Mouse (Mus musculus): ENCODE results near the gene Pdzd11. TPM values are rescaled to one million over a fixed set of nuclear protein-coding genes. Genes with fewer than 3 reads are reported as not detected.

The Pdzd11 gene
- polyA plus RNA-seq (2014; fragmentation: Nextera tagmentation; extraction: Ambion mirVana): 136 and 161 TPM in 2 replicates

DNA sequence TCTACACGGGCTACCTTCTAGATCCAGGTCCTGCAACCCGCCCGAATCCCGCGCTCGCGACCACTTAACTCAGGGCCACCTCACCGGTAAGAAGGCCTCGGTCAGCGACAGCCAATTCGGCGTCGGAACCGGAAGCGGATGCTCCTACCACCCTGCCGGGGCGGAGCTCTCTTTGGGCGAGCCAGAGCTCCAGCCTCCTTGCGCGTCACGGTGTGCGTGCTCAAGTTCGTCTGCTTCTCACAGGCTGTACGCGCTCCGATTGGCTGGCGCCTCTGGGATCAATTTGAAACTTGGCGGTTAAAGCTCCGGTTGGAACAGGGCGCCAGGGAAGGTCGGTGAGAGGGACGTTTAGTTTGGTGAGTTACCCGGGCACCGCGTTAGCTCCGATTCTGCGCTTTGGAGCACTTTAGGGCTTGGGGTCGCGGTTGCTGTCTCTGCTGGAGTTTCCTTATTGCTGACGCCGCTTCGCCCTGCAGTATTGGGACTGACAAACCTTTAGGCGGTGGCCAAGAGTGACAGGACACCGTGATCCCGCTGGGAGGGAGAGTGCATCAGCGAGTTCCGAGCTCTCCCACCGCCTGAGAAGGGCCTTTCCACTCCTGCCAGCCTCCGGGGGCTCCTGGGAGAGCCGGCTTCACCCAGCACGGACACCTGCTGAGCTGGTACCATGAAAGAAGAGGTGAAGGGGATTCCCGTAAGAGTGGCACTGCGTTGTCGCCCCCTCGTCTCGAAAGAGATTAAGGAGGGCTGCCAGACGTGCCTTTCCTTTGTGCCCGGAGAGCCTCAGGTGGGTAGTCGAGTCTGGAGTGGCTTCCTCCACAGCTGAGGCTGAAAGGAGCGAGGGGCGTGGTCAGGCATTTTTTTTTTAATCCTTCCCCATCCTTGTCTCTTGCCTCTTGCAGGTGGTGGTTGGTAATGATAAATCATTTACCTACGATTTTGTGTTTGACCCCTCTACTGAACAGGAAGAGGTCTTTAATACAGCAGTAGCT is at the start of gene Pdzd11:
TSS of gene Pdzd11 (minus strand) at position 767 of the 992 bp plus-strand sequence.
- no peaks in the 10 kb centered on the region for H3K4me1 ChIP-seq (ENCODE audit: control insufficient read depth, insufficient read depth, low read length)

DNA sequence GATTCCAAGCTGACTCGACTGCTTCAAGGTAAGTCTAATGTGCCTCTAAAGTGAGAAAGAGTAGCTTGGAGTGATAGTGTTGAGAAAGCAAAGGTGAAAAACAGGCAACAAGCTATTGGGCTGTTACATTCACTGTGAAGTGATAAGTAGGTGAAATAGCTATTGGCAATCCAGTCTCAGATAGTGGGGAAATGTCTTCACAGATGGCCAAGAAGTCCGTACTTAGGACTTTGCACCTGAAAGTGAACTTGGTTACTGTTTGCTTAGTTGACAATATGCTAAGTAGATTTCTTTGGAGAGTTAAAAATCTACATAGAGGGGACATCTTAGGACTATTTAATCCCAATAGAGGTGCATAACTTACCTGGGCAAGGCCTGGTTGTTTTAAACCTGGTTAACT is 38.5 kb upstream of the Pdzd11 start:
- H3K9ac ChIP-seq (ENCODE audit: low read length): no peak overlapping the region
- WGBS: 84% methylated on average over 2 of the region's 2 CpGs
- no peak for ATAC-seq
- no peak overlapping the region for H3K4me2 ChIP-seq (ENCODE audit: low read length)
- H3K27me3 ChIP-seq (replicated peaks; ENCODE audit: control insufficient read depth, insufficient read depth, low read length): no peaks in the 10 kb centered on the region
- no peaks in the 10 kb centered on the region for H3K4me1 ChIP-seq (ENCODE audit: control insufficient read depth, insufficient read depth, low read length)
- H3K36me3 ChIP-seq (ENCODE audit: control insufficient read depth, insufficient read depth, low read length): no peaks in the 10 kb centered on the region
- DNase-seq (ENCODE audit: low spot score): no peak
- no peak overlapping the region for H3K27ac ChIP-seq (ENCODE audit: low read depth, low read length)
- no peak overlapping the region for H3K4me3 ChIP-seq (ENCODE audit: low read depth, low read length)
- no peaks in the 10 kb centered on the region for H3K9me3 ChIP-seq (replicated peaks; ENCODE audit: control insufficient read depth, low read length)

More for the DNA sequence above, at the start of gene Pdzd11:
- H3K4me3 ChIP-seq (ENCODE audit: low read depth, low read length): peak within 1 kb of the TSS; percentile 49
- H3K9me3 ChIP-seq (replicated peaks; ENCODE audit: control insufficient read depth, low read length): no peaks in the 10 kb centered on the region
- peaks cover 3% of the 10 kb centered on the region; the same call in 1 of the 2 replicates for H3K36me3 ChIP-seq (ENCODE audit: control insufficient read depth, insufficient read depth, low read length)
- H3K4me2 ChIP-seq (ENCODE audit: low read length): peak within 1 kb of the TSS; percentile 60
- H3K27me3 ChIP-seq (replicated peaks; ENCODE audit: control insufficient read depth, insufficient read depth, low read length): no peaks in the 10 kb centered on the region
- peak within 1 kb of the TSS; percentile 48; the same call in 1 of the 2 replicates for H3K27ac ChIP-seq (ENCODE audit: low read depth, low read length)
- DNase-seq (ENCODE audit: low spot score) (peak; percentile 98), ATAC-seq (peak; percentile 100)
- H3K9ac ChIP-seq (ENCODE audit: low read length): peak within 1 kb of the TSS; percentile 61
- 30% methylated on average over 62 of the region's 62 CpGs for WGBS

DNA sequence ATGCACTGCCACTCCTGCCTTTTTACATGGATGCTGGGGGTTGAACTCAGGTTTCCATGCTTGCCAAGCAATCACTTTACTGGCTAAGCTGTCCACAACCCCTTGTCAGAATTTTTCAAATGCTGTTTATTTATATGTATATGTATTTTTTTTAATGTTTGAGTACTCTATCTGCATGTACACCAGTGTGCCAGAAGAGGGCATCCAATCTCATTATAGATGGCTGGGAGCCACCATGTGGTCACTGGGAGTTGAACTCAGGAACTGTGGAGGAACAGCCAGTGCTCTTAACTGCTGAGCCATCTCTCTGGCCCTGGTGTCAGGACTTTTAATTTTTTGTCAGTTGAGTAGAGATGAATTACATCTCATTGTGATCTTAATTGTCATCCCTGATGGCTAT is 26.5 kb upstream of the Pdzd11 start:
- H3K4me1 ChIP-seq (ENCODE audit: control insufficient read depth, insufficient read depth, low read length): no peaks in the 10 kb centered on the region
- ATAC-seq (no peak), DNase-seq (ENCODE audit: low spot score) (no peak)
- H3K4me3 ChIP-seq (ENCODE audit: low read depth, low read length): no peak overlapping the region
- H3K27me3 ChIP-seq (replicated peaks; ENCODE audit: control insufficient read depth, insufficient read depth, low read length): no peaks in the 10 kb centered on the region
- no peak overlapping the region for H3K4me2 ChIP-seq (ENCODE audit: low read length)
- H3K27ac ChIP-seq (ENCODE audit: low read depth, low read length): no peak overlapping the region
- H3K36me3 ChIP-seq (ENCODE audit: control insufficient read depth, insufficient read depth, low read length): no peaks in the 10 kb centered on the region
- no peaks in the 10 kb centered on the region for H3K9me3 ChIP-seq (replicated peaks; ENCODE audit: control insufficient read depth, low read length)
- no peak overlapping the region for H3K9ac ChIP-seq (ENCODE audit: low read length)

DNA sequence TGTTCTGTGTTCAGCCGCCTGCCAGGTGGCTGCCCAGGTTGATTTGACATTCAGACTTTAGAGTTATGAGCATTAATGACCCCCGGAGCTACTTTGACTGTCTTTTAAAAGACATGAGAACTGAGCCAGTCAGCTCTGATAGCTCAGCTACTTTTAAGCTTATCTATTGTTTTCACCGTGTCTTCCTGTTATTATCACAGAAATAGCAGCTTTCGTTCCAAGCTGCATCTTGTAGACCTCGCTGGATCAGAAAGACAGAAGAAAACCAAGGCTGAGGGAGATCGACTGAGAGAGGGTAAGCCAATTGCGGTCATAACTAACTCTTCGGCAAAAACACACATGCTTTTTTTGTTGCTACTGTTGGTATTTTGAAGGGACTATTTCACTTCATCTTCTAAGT is 12.1 kb upstream of the Pdzd11 start:
- no peaks in the 10 kb centered on the region for H3K4me1 ChIP-seq (ENCODE audit: control insufficient read depth, insufficient read depth, low read length)
- no peak overlapping the region for H3K9ac ChIP-seq (ENCODE audit: low read length)
- ATAC-seq (no peak), DNase-seq (ENCODE audit: low spot score) (no peak)
- no peak overlapping the region for H3K27ac ChIP-seq (ENCODE audit: low read depth, low read length)
- WGBS: 89% methylated on average over 8 of the region's 8 CpGs
- no peaks in the 10 kb centered on the region for H3K9me3 ChIP-seq (replicated peaks; ENCODE audit: control insufficient read depth, low read length)
- H3K36me3 ChIP-seq (ENCODE audit: control insufficient read depth, insufficient read depth, low read length): peaks cover 9% of the 10 kb centered on the region; the same call in 1 of the 2 replicates
- H3K4me3 ChIP-seq (ENCODE audit: low read depth, low read length): no peak overlapping the region
- no peaks in the 10 kb centered on the region for H3K27me3 ChIP-seq (replicated peaks; ENCODE audit: control insufficient read depth, insufficient read depth, low read length)
- H3K4me2 ChIP-seq (ENCODE audit: low read length): no peak overlapping the region

DNA sequence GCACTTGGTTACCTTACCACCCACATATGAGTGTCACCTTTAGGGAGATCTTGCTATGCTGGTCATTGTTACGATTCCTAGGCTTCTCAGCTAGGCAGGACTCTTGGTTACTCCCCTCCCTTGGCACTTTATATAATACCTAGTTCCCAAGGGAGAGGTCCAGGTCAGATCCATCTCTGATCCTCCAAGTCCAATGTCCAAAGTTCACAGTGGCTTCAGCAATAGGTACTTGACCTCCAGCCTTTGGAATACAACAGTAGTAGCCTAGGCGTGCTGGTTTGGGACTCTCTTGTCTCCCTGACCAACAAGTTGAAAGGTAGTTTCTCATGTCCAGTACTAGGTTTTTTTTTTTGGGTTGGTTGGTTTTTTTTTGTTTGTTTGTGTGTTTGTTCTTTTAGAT is 2.7 kb upstream of the Pdzd11 start:
- H3K27ac ChIP-seq (ENCODE audit: low read depth, low read length): no peak overlapping the region
- H3K27me3 ChIP-seq (replicated peaks; ENCODE audit: control insufficient read depth, insufficient read depth, low read length): no peaks in the 10 kb centered on the region
- no peak overlapping the region for H3K4me2 ChIP-seq (ENCODE audit: low read length)
- ATAC-seq (no peak), DNase-seq (ENCODE audit: low spot score) (no peak)
- WGBS: 91% methylated on average over 2 of the region's 2 CpGs
- H3K4me3 ChIP-seq (ENCODE audit: low read depth, low read length): no peak overlapping the region
- H3K36me3 ChIP-seq (ENCODE audit: control insufficient read depth, insufficient read depth, low read length): no peaks in the 10 kb centered on the region
- H3K4me1 ChIP-seq (ENCODE audit: control insufficient read depth, insufficient read depth, low read length): no peaks in the 10 kb centered on the region
- no peaks in the 10 kb centered on the region for H3K9me3 ChIP-seq (replicated peaks; ENCODE audit: control insufficient read depth, low read length)
- no peak overlapping the region for H3K9ac ChIP-seq (ENCODE audit: low read length)

DNA sequence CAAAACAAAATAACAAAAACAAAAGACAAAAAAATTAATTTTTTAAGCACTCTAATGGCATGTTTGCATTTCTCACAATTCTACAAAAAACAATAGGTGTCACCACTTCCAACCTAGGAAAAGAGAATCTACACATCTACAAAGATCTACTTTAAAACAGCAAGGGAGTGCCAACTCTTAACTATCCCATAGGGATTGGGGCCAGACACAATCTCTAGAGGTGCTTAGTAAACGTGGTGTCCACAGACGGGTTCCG is 894 bp downstream of the Pdzd11 start, which contains the start of gene Kif4:
TSS of gene Kif4 (plus strand) at position 192 of the 256 bp plus-strand sequence.
- Histone ChIP-seq H3K9ac (ENCODE audit: low read length) (peak within 1 kb of the TSS; percentile 61), H3K36me3 (ENCODE audit: control insufficient read depth, insufficient read depth, low read length) (peaks cover 3% of the 10 kb centered on the region; the same call in 1 of the 2 replicates), H3K27me3 (replicated peaks; ENCODE audit: control insufficient read depth, insufficient read depth, low read length) (no peaks in the 10 kb centered on the region), H3K4me2 (ENCODE audit: low read length) (peak within 1 kb of the TSS; percentile 60), H3K4me3 (ENCODE audit: low read depth, low read length) (peak within 1 kb of the TSS; percentile 49), H3K4me1 (ENCODE audit: control insufficient read depth, insufficient read depth, low read length) (no peaks in the 10 kb centered on the region), H3K27ac (ENCODE audit: low read depth, low read length) (peak within 1 kb of the TSS; percentile 48; the same call in 1 of the 2 replicates), H3K9me3 (replicated peaks; ENCODE audit: control insufficient read depth, low read length) (no peaks in the 10 kb centered on the region)
- no peak for DNase-seq (ENCODE audit: low spot score)
- WGBS: 34% methylated on average over 3 of the region's 3 CpGs
- ATAC-seq: no peak

DNA sequence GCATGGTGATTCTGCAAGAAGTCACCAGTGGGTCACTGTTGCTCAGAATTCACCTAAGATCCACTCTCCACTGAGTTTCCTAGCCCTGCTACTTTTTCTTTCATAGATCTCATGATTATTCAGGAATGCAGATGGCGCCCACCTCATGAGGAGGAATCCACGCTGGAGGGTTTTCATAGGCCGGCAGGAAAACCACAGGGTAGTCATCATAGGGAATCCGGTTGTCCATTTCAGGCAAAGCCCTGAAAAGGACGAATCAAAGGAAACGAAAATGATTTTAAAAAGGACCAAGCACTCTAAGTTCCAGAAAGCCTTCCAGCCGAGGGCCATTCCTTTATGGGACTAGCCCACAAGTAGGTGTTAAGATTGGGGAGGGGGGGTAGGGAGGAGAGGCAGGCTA is 1.2 kb downstream of the Pdzd11 start:
- peak overlapping the region; percentile 49 for H3K4me3 ChIP-seq (ENCODE audit: low read depth, low read length)
- H3K4me2 ChIP-seq (ENCODE audit: low read length): peak overlapping the region; percentile 48
- ATAC-seq (no peak), DNase-seq (ENCODE audit: low spot score) (peak; percentile 1)
- no peaks in the 10 kb centered on the region for H3K4me1 ChIP-seq (ENCODE audit: control insufficient read depth, insufficient read depth, low read length)
- H3K9ac ChIP-seq (ENCODE audit: low read length): peak overlapping the region; percentile 61
- no peaks in the 10 kb centered on the region for H3K9me3 ChIP-seq (replicated peaks; ENCODE audit: control insufficient read depth, low read length)
- H3K27ac ChIP-seq (ENCODE audit: low read depth, low read length): no peak overlapping the region
- WGBS: 49% methylated on average over 7 of the region's 7 CpGs
- peaks cover 3% of the 10 kb centered on the region; the same call in 1 of the 2 replicates for H3K36me3 ChIP-seq (ENCODE audit: control insufficient read depth, insufficient read depth, low read length)
- no peaks in the 10 kb centered on the region for H3K27me3 ChIP-seq (replicated peaks; ENCODE audit: control insufficient read depth, insufficient read depth, low read length)

DNA sequence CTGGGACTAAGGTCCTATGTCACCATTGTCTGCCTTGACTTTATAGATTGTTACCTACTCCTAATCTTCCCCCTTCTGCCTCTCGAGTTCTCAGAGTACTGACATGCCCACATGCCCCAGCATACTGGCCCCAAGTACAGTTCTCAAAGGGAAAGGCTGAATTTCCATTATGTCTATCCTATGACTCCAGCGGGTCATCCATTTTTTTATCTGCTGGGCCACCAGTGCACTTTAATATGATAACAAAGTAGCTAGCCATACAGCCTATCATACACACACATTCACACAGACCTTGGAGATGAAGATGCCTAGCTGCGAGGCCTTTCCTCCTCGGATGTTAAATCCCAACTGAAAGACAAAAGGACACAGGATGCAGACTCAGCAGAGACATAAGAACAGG is 2.1 kb downstream of the Pdzd11 start:
- Histone ChIP-seq H3K9ac (ENCODE audit: low read length) (no peak overlapping the region), H3K9me3 (replicated peaks; ENCODE audit: control insufficient read depth, low read length) (no peaks in the 10 kb centered on the region), H3K4me1 (ENCODE audit: control insufficient read depth, insufficient read depth, low read length) (no peaks in the 10 kb centered on the region), H3K4me2 (ENCODE audit: low read length) (no peak overlapping the region), H3K36me3 (ENCODE audit: control insufficient read depth, insufficient read depth, low read length) (peaks cover 3% of the 10 kb centered on the region; the same call in 1 of the 2 replicates), H3K27ac (ENCODE audit: low read depth, low read length) (no peak overlapping the region), H3K27me3 (replicated peaks; ENCODE audit: control insufficient read depth, insufficient read depth, low read length) (no peaks in the 10 kb centered on the region), H3K4me3 (ENCODE audit: low read depth, low read length) (no peak overlapping the region)
- ATAC-seq (no peak), DNase-seq (ENCODE audit: low spot score) (no peak)
- 81% methylated on average over 4 of the region's 4 CpGs for WGBS

DNA sequence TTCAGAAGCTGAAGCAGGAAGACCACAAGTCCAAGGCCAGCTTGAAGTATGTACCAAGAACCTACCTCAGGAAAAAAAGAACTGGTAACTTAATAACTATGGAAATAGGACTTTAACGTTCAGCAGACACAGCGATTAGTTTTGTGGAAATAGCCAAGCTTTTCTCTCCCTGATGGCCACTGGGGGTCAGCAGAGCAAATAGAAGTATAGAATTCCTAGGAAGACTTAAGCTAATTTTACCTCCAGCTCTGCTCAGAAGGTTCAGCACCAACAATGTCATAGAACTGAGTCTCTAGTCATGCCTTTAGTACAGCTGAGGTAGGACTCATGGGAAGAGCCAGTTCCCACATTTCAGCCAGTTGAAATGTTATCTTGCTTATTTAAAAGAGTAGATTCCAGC is 5.0 kb downstream of the Pdzd11 start:
- Histone ChIP-seq H3K36me3 (ENCODE audit: control insufficient read depth, insufficient read depth, low read length) (peaks cover 3% of the 10 kb centered on the region; the same call in 1 of the 2 replicates), H3K27ac (ENCODE audit: low read depth, low read length) (no peak overlapping the region), H3K4me2 (ENCODE audit: low read length) (no peak overlapping the region), H3K9me3 (replicated peaks; ENCODE audit: control insufficient read depth, low read length) (no peaks in the 10 kb centered on the region), H3K27me3 (replicated peaks; ENCODE audit: control insufficient read depth, insufficient read depth, low read length) (no peaks in the 10 kb centered on the region), H3K4me1 (ENCODE audit: control insufficient read depth, insufficient read depth, low read length) (no peaks in the 10 kb centered on the region), H3K9ac (ENCODE audit: low read length) (no peak overlapping the region), H3K4me3 (ENCODE audit: low read depth, low read length) (no peak overlapping the region)
- WGBS: 76% methylated on average over 2 of the region's 2 CpGs
- ATAC-seq: no peak
- peak; percentile 6 for DNase-seq (ENCODE audit: low spot score)
